7 mouse cellular contexts compared by ENCODE assay signal in the genomic region with DNA sequence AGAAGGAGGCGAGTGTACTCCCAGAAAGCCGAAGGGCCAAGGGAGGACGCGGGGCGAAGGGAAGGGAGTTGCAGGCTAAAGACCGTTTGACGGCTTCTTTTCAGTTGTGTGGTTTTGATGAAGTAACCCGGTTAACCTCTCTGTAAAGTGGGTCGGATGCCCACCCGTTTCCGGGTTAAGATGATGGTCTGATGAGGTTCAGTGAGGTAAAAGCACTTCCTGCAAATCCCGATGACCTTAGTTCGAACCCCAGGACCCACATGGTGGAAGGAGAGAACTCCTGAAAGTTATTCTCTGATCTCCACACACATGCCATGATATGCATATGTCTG. TPM values are rescaled to one million over a fixed set of nuclear protein-coding genes. Genes with fewer than 3 reads are reported as not detected.
DNase-seq lines count a peak whose midpoint lies in the region; ATAC-seq lines count a peak whose summit lies in the region.

No protein-coding gene starts in this region.

- H3K4me3 ChIP-seq in neural tube, embryonic 11.5 days (ENCODE audit: low read depth, low read length): peak overlapping the region; percentile 66
- peak overlapping the region; percentile 72 for H3K4me3 ChIP-seq in erythroblast, embryonic 14.5 days (replicated peaks)
- H3K4me3 ChIP-seq in limb, embryonic 13.5 days: peak overlapping the region; percentile 76
- peak overlapping the region; percentile 59 for H3K4me3 ChIP-seq in stomach, embryonic 14.5 days (ENCODE audit: low read depth, low read length)

- no peak for DNase-seq in neural tube, embryonic 11.5 days (ENCODE audit: low spot score)
- no peak for DNase-seq in neural tube, embryonic 10.5 days (ENCODE audit: extremely low spot score, low spot score)
- DNase-seq in layer of hippocampus, adult 11-12 months (ENCODE audit: low spot score): no peak
- no peak for DNase-seq in right cerebral cortex, adult 2 months (ENCODE audit: low spot score in 2 of 2)

- WGBS in neural tube, embryonic 11.5 days: 2% methylated on average over 13 of the region's 13 CpGs
- 1% methylated on average over 13 of the region's 13 CpGs for WGBS in limb, embryonic 13.5 days
- 0% methylated on average over 13 of the region's 13 CpGs for WGBS in stomach, embryonic 14.5 days

- peak; percentile 17 for ATAC-seq in neural tube, embryonic 11.5 days (ENCODE audit: insufficient read depth, low FRiP score, low TSS enrichment)
- ATAC-seq in limb, embryonic 13.5 days (ENCODE audit: low FRiP score, low read depth): no peak
- no peak for ATAC-seq in stomach, embryonic 14.5 days (ENCODE audit: insufficient number of reproducible peaks, insufficient read depth, low FRiP score, low read depth)

- peak overlapping the region; percentile 56 for H3K4me2 ChIP-seq in neural tube, embryonic 11.5 days (ENCODE audit: low read depth)
- H3K4me2 ChIP-seq in limb, embryonic 13.5 days (replicated peaks): peak overlapping the region; percentile 71
- H3K4me2 ChIP-seq in stomach, embryonic 14.5 days (replicated peaks; ENCODE audit: low read depth, low read length): peak overlapping the region; percentile 67

- H3K9me3 ChIP-seq in neural tube, embryonic 11.5 days (ENCODE audit: control insufficient read depth, low read length): no peaks in the 10 kb centered on the region
- no peaks in the 10 kb centered on the region for H3K9me3 ChIP-seq in erythroblast, embryonic 14.5 days (ENCODE audit: control insufficient read depth, low read length)
- H3K9me3 ChIP-seq in limb, embryonic 13.5 days: no peaks in the 10 kb centered on the region
- no peaks in the 10 kb centered on the region for H3K9me3 ChIP-seq in stomach, embryonic 14.5 days (ENCODE audit: control insufficient read depth, low read depth, low read length)

- H3K9ac ChIP-seq in neural tube, embryonic 11.5 days (ENCODE audit: low read length): peak overlapping the region; percentile 65
- H3K9ac ChIP-seq in limb, embryonic 13.5 days: peak overlapping the region; percentile 81
- H3K9ac ChIP-seq in stomach, embryonic 14.5 days (replicated peaks; ENCODE audit: low read depth, low read length): peak overlapping the region; percentile 47

- no peaks in the 10 kb centered on the region for H3K27me3 ChIP-seq in neural tube, embryonic 11.5 days (ENCODE audit: control insufficient read depth, insufficient read depth, low read length)
- no peaks in the 10 kb centered on the region for H3K27me3 ChIP-seq in erythroblast, embryonic 14.5 days (ENCODE audit: control insufficient read depth)
- H3K27me3 ChIP-seq in limb, embryonic 13.5 days: no peaks in the 10 kb centered on the region
- no peaks in the 10 kb centered on the region for H3K27me3 ChIP-seq in stomach, embryonic 14.5 days (ENCODE audit: control insufficient read depth, insufficient read depth, low read length)

- H3K4me1 ChIP-seq in neural tube, embryonic 11.5 days (ENCODE audit: control insufficient read depth, insufficient read depth, low read length): peaks cover 3% of the 10 kb centered on the region; the same call in 1 of the 2 replicates
- peaks cover 33% of the 10 kb centered on the region for H3K4me1 ChIP-seq in erythroblast, embryonic 14.5 days (ENCODE audit: control insufficient read depth)
- peaks cover 16% of the 10 kb centered on the region for H3K4me1 ChIP-seq in limb, embryonic 13.5 days
- 0 out of 2 replicates have a peak, but pooled peaks cover 4% of the 10 kb centered on the region for H3K4me1 ChIP-seq in stomach, embryonic 14.5 days (ENCODE audit: control insufficient read depth, insufficient read depth, low read length)

- no peak overlapping the region for H3K27ac ChIP-seq in neural tube, embryonic 11.5 days (ENCODE audit: low read depth, low read length)
- peak overlapping the region; percentile 91; the same call in 1 of the 2 replicates for H3K27ac ChIP-seq in limb, embryonic 13.5 days
- peak overlapping the region; percentile 40 for H3K27ac ChIP-seq in stomach, embryonic 14.5 days (ENCODE audit: low read length)

- H3K36me3 ChIP-seq in neural tube, embryonic 11.5 days (ENCODE audit: control insufficient read depth, insufficient read depth, low read length): peaks cover 11% of the 10 kb centered on the region
- H3K36me3 ChIP-seq in erythroblast, embryonic 14.5 days (ENCODE audit: control insufficient read depth): peaks cover 26% of the 10 kb centered on the region
- peaks cover 38% of the 10 kb centered on the region for H3K36me3 ChIP-seq in limb, embryonic 13.5 days
- peaks cover 13% of the 10 kb centered on the region for H3K36me3 ChIP-seq in stomach, embryonic 14.5 days (ENCODE audit: control insufficient read depth, insufficient read depth, low read length)

RNA-seq across cellular contexts. Expression of a gene that starts 0.5 kb away (rescaled TPM):
- polyA plus RNA-seq in neural tube, embryonic 11.5 days (2014; fragmentation: Nextera tagmentation; extraction: Ambion mirVana): 19.4 and 20.3 TPM in 2 replicates
- 3.9 and 5.5 TPM in 2 replicates for polyA plus RNA-seq in erythroblast, embryonic 14.5 days (2012)
- 23.1 and 25.4 TPM in 2 replicates for polyA plus RNA-seq in limb, embryonic 13.5 days (2015; fragmentation: Nextera tagmentation; extraction: Ambion mirVana)
- polyA plus RNA-seq in stomach, embryonic 14.5 days (2014; fragmentation: Nextera tagmentation; extraction: Ambion mirVana): 18.3 and 19.1 TPM in 2 replicates

RNA-seq across cellular contexts. Expression of a gene that starts 0.7 kb away (rescaled TPM):
- 43.0 and 52.5 TPM in 2 replicates for polyA plus RNA-seq in neural tube, embryonic 11.5 days (2014; fragmentation: Nextera tagmentation; extraction: Ambion mirVana)
- polyA plus RNA-seq in erythroblast, embryonic 14.5 days (2012): 1.1 and 1.9 TPM in 2 replicates
- polyA plus RNA-seq in limb, embryonic 13.5 days (2015; fragmentation: Nextera tagmentation; extraction: Ambion mirVana): 58.3 and 61.1 TPM in 2 replicates
- 44.3 and 44.4 TPM in 2 replicates for polyA plus RNA-seq in stomach, embryonic 14.5 days (2014; fragmentation: Nextera tagmentation; extraction: Ambion mirVana)

RNA-seq across cellular contexts. Expression of a gene that starts 20.6 kb away (rescaled TPM):
- not detected in 2 replicates for polyA plus RNA-seq in neural tube, embryonic 11.5 days (2014; fragmentation: Nextera tagmentation; extraction: Ambion mirVana)
- polyA plus RNA-seq in erythroblast, embryonic 14.5 days (2012): not detected in 2 replicates
- polyA plus RNA-seq in limb, embryonic 13.5 days (2015; fragmentation: Nextera tagmentation; extraction: Ambion mirVana): not detected in 2 replicates
- 0.67 and 1.00 TPM in 2 replicates for polyA plus RNA-seq in stomach, embryonic 14.5 days (2014; fragmentation: Nextera tagmentation; extraction: Ambion mirVana)

RNA-seq across cellular contexts. Expression of a gene that starts 28.0 kb away (rescaled TPM):
- polyA plus RNA-seq in neural tube, embryonic 11.5 days (2014; fragmentation: Nextera tagmentation; extraction: Ambion mirVana): 2.7 and 2.8 TPM in 2 replicates
- 0.02 TPM in 1 of 2 replicates, not detected in the other for polyA plus RNA-seq in erythroblast, embryonic 14.5 days (2012)
- 8.0 and 9.4 TPM in 2 replicates for polyA plus RNA-seq in limb, embryonic 13.5 days (2015; fragmentation: Nextera tagmentation; extraction: Ambion mirVana)
- polyA plus RNA-seq in stomach, embryonic 14.5 days (2014; fragmentation: Nextera tagmentation; extraction: Ambion mirVana): 51.9 and 55.9 TPM in 2 replicates

RNA-seq across cellular contexts. Expression of a gene that starts 34.8 kb away (rescaled TPM):
- 0.17 and 0.20 TPM in 2 replicates for polyA plus RNA-seq in neural tube, embryonic 11.5 days (2014; fragmentation: Nextera tagmentation; extraction: Ambion mirVana)
- not detected in 2 replicates for polyA plus RNA-seq in erythroblast, embryonic 14.5 days (2012)
- 0.47 and 0.75 TPM in 2 replicates for polyA plus RNA-seq in limb, embryonic 13.5 days (2015; fragmentation: Nextera tagmentation; extraction: Ambion mirVana)
- polyA plus RNA-seq in stomach, embryonic 14.5 days (2014; fragmentation: Nextera tagmentation; extraction: Ambion mirVana): 0.27 and 0.30 TPM in 2 replicates

Comparison
In these comparisons a context has a peak if more than half of its experiments do, and no peak if none do; other contexts are left out.
1. RNA of a gene that starts 0.7 kb away (polyA plus RNA-seq): 58.3 to 61.1 TPM in limb, embryonic 13.5 days, 43.0 to 52.5 TPM in neural tube, embryonic 11.5 days and 44.3 to 44.4 TPM in stomach, embryonic 14.5 days; 1.1 to 1.9 TPM in erythroblast, embryonic 14.5 days; every median in the first group is over 10 times any median in the second.
2. Peak in every context shown above with its lines, with median percentiles within 50 percentile points of each other: H3K4me2 ChIP-seq, H3K4me3 ChIP-seq and H3K9ac ChIP-seq.